Mouse (Mus musculus) spleen, postnatal 36 days (tissue): ENCODE data around the gene Slc6a18.

Experiments
- DNase-seq, 2 experiments: peaks; one replicate each; pipeline ENCODE4 v3.0.0; 2022; ENCODE audit warnings: low spot score in 2 of 2, mixed read lengths in 1 of 2

The Slc6a18 gene

GRCm38 (mm10) chr13:73687601-73688000 is 9.8 kb upstream of the Slc6a18 start:
- no peak for DNase-seq

GRCm38 (mm10) chr13:73685502-73685901 is 7.7 kb upstream of the Slc6a18 start:
- no peak for DNase-seq

- no peak for DNase-seq
These were observed 6.6 kb upstream of the Slc6a18 start for GRCm38 (mm10) chr13:73684412-73684811.

GRCm38 (mm10) chr13:73683682-73684081 is 5.9 kb upstream of the Slc6a18 start:
- DNase-seq = no peak

- DNase-seq = no peak
These were observed 4.4 kb upstream of the Slc6a18 start for GRCm38 (mm10) chr13:73682226-73682625.

- no peak for DNase-seq
These were observed 2.6 kb upstream of the Slc6a18 start for GRCm38 (mm10) chr13:73680394-73680793.

- DNase-seq = no peak
These were observed 1.5 kb upstream of the Slc6a18 start for GRCm38 (mm10) chr13:73679311-73679710.

GRCm38 (mm10) chr13:73675161-73675560 is 2.7 kb downstream of the Slc6a18 start:
- no peak for DNase-seq

GRCm38 (mm10) chr13:73660163-73660695 is 17.6 kb downstream of the Slc6a18 start:
- no peak for DNase-seq

- no peak for DNase-seq
These were observed 18.9 kb downstream of the Slc6a18 start for GRCm38 (mm10) chr13:73658953-73659352.

GRCm38 (mm10) chr13:73654976-73655375 is 22.8 kb downstream of the Slc6a18 start:
- no peak for DNase-seq

GRCm38 (mm10) chr13:73653266-73653665 is 24.6 kb downstream of the Slc6a18 start:
- no peak for DNase-seq

GRCm38 (mm10) chr13:73646397-73647087 is 31.3 kb downstream of the Slc6a18 start:
- DNase-seq = peak; percentile 32 to 44

- no peak for DNase-seq
These were observed 36.5 kb downstream of the Slc6a18 start for GRCm38 (mm10) chr13:73641296-73641695.

GRCm38 (mm10) chr13:73637826-73638225 is 40.0 kb downstream of the Slc6a18 start:
- DNase-seq = no peak

- DNase-seq = no peak
These were observed 46.0 kb downstream of the Slc6a18 start for GRCm38 (mm10) chr13:73631837-73632236.

- DNase-seq = no peak
These were observed 49.2 kb downstream of the Slc6a18 start for GRCm38 (mm10) chr13:73628586-73629113.

GRCm38 (mm10) chr13:73626745-73627549 is 50.9 kb downstream of the Slc6a18 start, which contains the start of gene Tert:
Gene Tert, plus strand, starts transcription at chr13:73626911.
- peak in 1 of 2 experiments; percentile 58 for DNase-seq

- peak in 1 of 2 experiments; percentile 63 for DNase-seq
These were observed 51.4 kb downstream of the Slc6a18 start for GRCm38 (mm10) chr13:73626410-73626744.

GRCm38 (mm10) chr13:73620637-73621036 is 57.2 kb downstream of the Slc6a18 start:
- no peak for DNase-seq

GRCm38 (mm10) chr13:73618406-73618805 is 59.4 kb downstream of the Slc6a18 start:
- no peak for DNase-seq
